Mouse (Mus musculus): ENCODE measurements around the gene Sorcs2.

DNA sequence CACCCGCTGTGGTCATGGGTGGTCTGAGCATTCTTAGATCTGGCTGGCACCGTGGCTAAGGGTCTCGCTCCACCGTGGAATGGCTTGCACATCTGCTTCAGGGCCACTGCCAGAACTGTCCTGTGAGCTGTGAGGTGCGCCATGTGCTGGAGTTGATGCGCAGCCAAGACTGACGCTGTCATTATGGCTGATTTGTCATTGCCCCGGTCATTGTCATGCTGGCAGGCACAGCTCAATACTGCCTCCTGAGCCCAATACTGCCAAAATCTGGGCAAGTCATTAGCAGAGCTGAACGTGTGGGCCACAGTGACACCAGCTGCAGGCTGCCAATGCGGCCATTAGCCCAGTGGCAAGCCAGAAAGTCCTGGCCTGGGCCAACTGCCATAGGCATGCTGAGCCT is 390.3 kb downstream of the Sorcs2 start:
- TF ChIP-seq CTCF (IDR thresholded peaks at IDR 0.05; ENCODE audit: borderline replicate concordance, control insufficient read depth, extremely low read depth, insufficient read depth, low read length, poor library complexity) (no peak), POLR2A (IDR thresholded peaks at IDR 0.05; ENCODE audit: control insufficient read depth, extremely low read depth, insufficient read depth, low read length, poor library complexity) (no peak)

Measured in thymus, adult 2 months (tissue).